Mouse (Mus musculus): ENCODE data around the gene Serinc4. TPM values are rescaled to one million over a fixed set of nuclear protein-coding genes. Genes with fewer than 3 reads are reported as not detected.

Serinc4 gene
- polyA plus RNA-seq, 1 experiment from 2014 or later, result 0.15 TPM

DNA sequence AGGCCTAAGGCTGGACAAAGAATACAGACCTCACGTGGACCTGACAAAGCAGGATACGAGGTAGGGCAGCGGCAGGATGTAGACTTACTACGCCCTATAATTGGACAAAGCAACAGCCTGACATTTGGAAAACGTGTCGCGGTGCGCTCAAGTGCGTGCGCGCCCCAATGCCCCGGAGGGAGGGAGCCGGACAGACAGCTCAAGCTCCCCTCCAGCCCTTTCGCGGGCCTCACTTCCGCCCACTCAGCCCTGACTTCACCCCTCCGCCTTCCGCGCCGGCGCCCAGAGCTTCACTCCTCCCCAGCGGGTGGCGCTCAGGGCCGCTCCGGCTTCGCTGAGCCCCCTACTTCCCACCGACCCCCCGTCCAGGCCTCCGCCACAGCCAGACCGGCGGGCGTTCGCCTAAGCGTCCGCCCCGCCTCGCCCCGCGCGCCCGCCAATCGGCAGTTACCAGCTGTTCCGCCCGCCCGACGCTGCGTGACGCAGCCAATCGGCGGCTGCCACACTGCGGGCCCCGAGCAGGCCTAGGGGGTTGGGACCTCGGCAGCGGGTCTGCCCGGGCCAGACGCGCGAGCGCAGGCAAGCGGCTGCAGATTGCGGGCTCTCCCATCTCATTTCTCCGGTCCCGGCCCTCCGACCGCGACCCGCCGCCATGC is 43.1 kb downstream of the Serinc4 start, which contains the start of the genes Pdia3 and Catsper2:
TSS of gene Pdia3 (plus strand) at position 389 of the 656 bp plus-strand sequence.
TSS of gene Catsper2 (minus strand) at position 406 of the 656 bp plus-strand sequence.
- peak; percentile 97 for DNase-seq (ENCODE audit: extremely low spot score, low spot score)
- H3K27ac ChIP-seq, result peak within 1 kb of the TSS; percentile 97
- peaks cover 36% of the 10 kb centered on the region for H3K4me1 ChIP-seq
- no peaks in the 10 kb centered on the region for H3K9me3 ChIP-seq
- no peaks in the 10 kb centered on the region for H3K27me3 ChIP-seq (ENCODE audit: poor library complexity, severe bottlenecking)
- peak within 1 kb of the TSS; percentile 79 for H3K4me3 ChIP-seq
- WGBS, result under 1% methylated on average over 67 of the region's 68 CpGs
- H3K36me3 ChIP-seq (replicated peaks), result peaks cover 34% of the 10 kb centered on the region

DNA sequence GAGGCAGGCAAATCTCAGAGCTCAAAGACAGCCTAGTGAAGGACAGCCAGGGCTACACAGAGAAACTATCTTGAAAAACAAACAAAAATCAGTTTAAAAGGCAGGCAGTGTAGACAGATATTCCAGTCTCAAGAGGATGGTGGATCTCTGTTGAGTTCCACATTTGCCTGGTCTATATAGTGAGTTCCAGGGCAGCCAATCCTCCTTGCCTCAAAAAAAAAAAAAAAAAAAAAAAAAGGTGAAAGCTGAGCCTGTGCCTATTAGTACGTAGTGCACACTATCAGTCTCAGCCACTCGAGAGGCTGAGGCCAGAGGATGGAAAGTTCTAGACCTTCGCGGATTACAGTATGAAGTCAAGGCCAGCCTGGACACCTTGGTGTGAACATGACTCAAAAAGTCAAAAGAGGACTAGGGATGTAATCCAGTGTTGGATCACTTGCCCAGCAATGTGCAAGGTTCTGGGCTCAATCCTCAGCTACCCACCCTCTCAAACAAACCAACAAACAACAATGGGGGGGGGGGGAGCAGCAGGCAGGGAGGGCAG is 43.7 kb downstream of the Serinc4 start:
- peak overlapping the region; percentile 97 for H3K27ac ChIP-seq
- DNase-seq (ENCODE audit: extremely low spot score, low spot score), result no peak
- H3K36me3 ChIP-seq (replicated peaks), result peaks cover 28% of the 10 kb centered on the region
- peaks cover 36% of the 10 kb centered on the region for H3K4me1 ChIP-seq
- 15% methylated on average over 4 of the region's 4 CpGs for WGBS
- peak overlapping the region; percentile 79 for H3K4me3 ChIP-seq
- H3K27me3 ChIP-seq (ENCODE audit: poor library complexity, severe bottlenecking), result no peaks in the 10 kb centered on the region
- H3K9me3 ChIP-seq, result no peaks in the 10 kb centered on the region

DNA sequence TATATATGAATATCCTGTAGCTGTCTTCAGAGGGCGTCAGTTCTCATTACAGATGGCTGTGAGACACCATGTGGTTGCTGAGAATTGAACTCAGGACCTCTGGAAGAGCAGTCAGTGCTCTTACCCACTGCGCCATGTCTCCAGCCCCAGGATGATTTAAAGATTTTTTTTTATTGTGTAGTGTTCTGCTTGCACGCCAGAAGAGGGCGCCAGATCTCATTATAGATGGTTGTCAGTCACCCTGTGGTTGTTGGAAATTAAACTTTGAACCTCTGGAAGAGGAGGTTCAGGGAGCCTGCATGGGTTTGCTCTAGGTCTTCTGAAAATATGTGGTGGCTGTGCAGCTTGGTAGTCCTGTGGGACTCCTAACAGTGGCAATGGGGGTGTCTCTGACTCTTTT is 48.4 kb downstream of the Serinc4 start:
- Histone ChIP-seq H3K27ac (no peak overlapping the region), H3K36me3 (replicated peaks) (no peaks in the 10 kb centered on the region), H3K9me3 (no peaks in the 10 kb centered on the region), H3K27me3 (ENCODE audit: poor library complexity, severe bottlenecking) (no peaks in the 10 kb centered on the region), H3K4me3 (no peak overlapping the region), H3K4me1 (peaks cover 9% of the 10 kb centered on the region)
- WGBS, result 29% methylated on average over 4 of the region's 4 CpGs
- peak; percentile 29 for DNase-seq (ENCODE audit: extremely low spot score, low spot score)

DNA sequence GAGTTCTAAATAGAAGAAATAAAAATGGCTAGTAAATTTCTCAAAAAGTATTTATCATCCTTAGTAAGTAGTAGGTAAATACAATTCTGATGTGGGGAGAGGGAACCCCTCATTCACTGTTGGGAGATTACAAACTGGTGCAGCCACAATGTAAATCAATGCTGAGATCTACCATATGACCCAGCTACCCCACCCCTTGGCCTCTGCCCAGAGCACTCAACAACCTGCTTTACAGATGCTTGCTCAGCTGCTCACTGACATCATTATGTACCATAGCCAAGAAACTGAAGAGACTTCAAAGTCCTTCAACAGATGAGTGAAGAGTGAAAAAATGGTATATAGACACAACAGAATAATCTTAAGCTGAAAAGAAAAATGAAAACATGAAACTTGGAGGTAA is 53.3 kb downstream of the Serinc4 start:
- H3K27me3 ChIP-seq (ENCODE audit: poor library complexity, severe bottlenecking), result no peaks in the 10 kb centered on the region
- H3K4me1 ChIP-seq, result no peaks in the 10 kb centered on the region
- no peaks in the 10 kb centered on the region for H3K36me3 ChIP-seq (replicated peaks)
- no peak overlapping the region for H3K4me3 ChIP-seq
- H3K27ac ChIP-seq, result no peak overlapping the region
- H3K9me3 ChIP-seq, result no peaks in the 10 kb centered on the region
- DNase-seq (ENCODE audit: extremely low spot score, low spot score), result no peak

DNA sequence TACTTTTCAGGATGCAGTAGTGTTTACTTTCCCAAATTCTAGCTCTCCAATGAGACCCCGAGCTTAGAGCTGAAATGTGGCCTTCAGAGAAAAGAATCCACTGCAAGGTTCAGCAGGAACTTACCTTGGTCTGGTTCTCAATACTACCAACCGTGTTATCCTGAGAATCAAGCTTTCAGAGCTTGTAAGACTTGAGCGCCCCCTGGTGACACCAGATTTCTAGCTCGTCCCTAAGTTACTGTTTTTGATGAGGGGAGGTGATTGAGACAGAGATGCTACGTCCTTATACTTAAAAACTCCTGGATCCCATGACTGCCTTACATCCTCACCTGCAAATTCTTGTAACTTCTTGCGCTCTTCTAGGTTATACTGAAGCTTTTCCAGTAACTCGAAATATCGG is 60.0 kb downstream of the Serinc4 start:
- WGBS, result 15% methylated on average over 8 of the region's 8 CpGs

More for the DNA sequence above, 60.0 kb downstream of the Serinc4 start:
- DNase-seq (ENCODE audit: extremely low spot score, low spot score), result peak; percentile 74
- no peaks in the 10 kb centered on the region for H3K9me3 ChIP-seq
- no peaks in the 10 kb centered on the region for H3K4me1 ChIP-seq
- no peak overlapping the region for H3K4me3 ChIP-seq
- H3K27ac ChIP-seq, result no peak overlapping the region
- H3K27me3 ChIP-seq (ENCODE audit: poor library complexity, severe bottlenecking), result no peaks in the 10 kb centered on the region
- H3K36me3 ChIP-seq (replicated peaks), result no peaks in the 10 kb centered on the region

Small RNAs within 50 kb of the gene (microRNA-seq; reads per million reads assigned to microRNA genes)
- gene Gm22953, result not detected

Other genes with a start within 250 kb of the Serinc4 start
- 134 and 144 TPM in 2 replicates for gene Trp53bp1, start 185.4 kb downstream of the Serinc4 start, polyA plus RNA-seq (2016; fragmentation: Nextera tagmentation; extraction: Ambion mirVana)
- 6.5 and 6.6 TPM in 2 replicates for gene Map1a, start 167.2 kb downstream of the Serinc4 start, polyA plus RNA-seq (2016; fragmentation: Nextera tagmentation; extraction: Ambion mirVana)
- 10.1 and 11.0 TPM in 2 replicates for gene Ppip5k1, start 101.4 kb downstream of the Serinc4 start, polyA plus RNA-seq (2016; fragmentation: Nextera tagmentation; extraction: Ambion mirVana)
- gene Ckmt1, start 99.1 kb downstream of the Serinc4 start, polyA plus RNA-seq (2016; fragmentation: Nextera tagmentation; extraction: Ambion mirVana), result 2.2 and 3.9 TPM in 2 replicates
- not detected in 2 replicates for gene Strc, start 69.6 kb downstream of the Serinc4 start, polyA plus RNA-seq (2016; fragmentation: Nextera tagmentation; extraction: Ambion mirVana)
- gene Pdia3, start 43.0 kb downstream of the Serinc4 start, polyA plus RNA-seq (2016; fragmentation: Nextera tagmentation; extraction: Ambion mirVana), result 578 and 630 TPM in 2 replicates
- gene Catsper2, start 43.0 kb downstream of the Serinc4 start, polyA plus RNA-seq (2016; fragmentation: Nextera tagmentation; extraction: Ambion mirVana), result 1.5 and 2.0 TPM in 2 replicates
- gene Ell3, start 12.5 kb downstream of the Serinc4 start, polyA plus RNA-seq (2016; fragmentation: Nextera tagmentation; extraction: Ambion mirVana), result 4.3 and 5.0 TPM in 2 replicates
- 449 TPM in 2 replicates for gene Serf2, start 7.6 kb downstream of the Serinc4 start, polyA plus RNA-seq (2016; fragmentation: Nextera tagmentation; extraction: Ambion mirVana)
- 142 and 161 TPM in 2 replicates for gene Hypk, start 3.5 kb downstream of the Serinc4 start, polyA plus RNA-seq (2016; fragmentation: Nextera tagmentation; extraction: Ambion mirVana)
- gene Mfap1b, start 17.3 kb upstream of the Serinc4 start, polyA plus RNA-seq (2016; fragmentation: Nextera tagmentation; extraction: Ambion mirVana), result 53.5 and 53.7 TPM in 2 replicates
- 27.9 and 29.5 TPM in 2 replicates for gene Mfap1a, start 49.9 kb upstream of the Serinc4 start, polyA plus RNA-seq (2016; fragmentation: Nextera tagmentation; extraction: Ambion mirVana)
- 15.0 and 15.8 TPM in 2 replicates for gene Wdr76, start 49.9 kb upstream of the Serinc4 start, polyA plus RNA-seq (2016; fragmentation: Nextera tagmentation; extraction: Ambion mirVana)